Mouse (Mus musculus) forebrain, embryonic 16.5 days (tissue): Measurements from ENCODE around the gene Slc2a9. TPM values are rescaled to one million over a fixed set of nuclear protein-coding genes. Genes with fewer than 3 reads are reported as not detected.

ENCODE experiments used
- ATAC-seq: fragments of 200-750 bp; cut with Nextera tagmentation; 2 replicates; pipeline ENCODE4 v1.8.0; 2017; ENCODE audit warnings: mild to moderate bottlenecking, moderate library complexity
- H3K27ac ChIP-seq: fragments of 300-500 bp; sonication (generic); 2 replicates; pipeline ENCODE4 v1.5.1; 2014; ENCODE audit warnings: low read length, control low read depth
- H3K27me3 ChIP-seq: fragments of 300-500 bp; sonication (generic); replicated peaks from 2 replicates; pipeline ENCODE4 v1.6.1; 2014; ENCODE audit warnings: low read length; ENCODE audit not compliant: control insufficient read depth, insufficient read depth
- H3K36me3 ChIP-seq: fragments of 300-500 bp; sonication (generic); 2 replicates; pipeline ENCODE4 v1.6.1; 2014; ENCODE audit not compliant: control insufficient read depth, insufficient read depth
- H3K4me1 ChIP-seq: fragments of 300-500 bp; sonication (generic); replicated peaks from 2 replicates; pipeline ENCODE4 v1.6.1; 2014; ENCODE audit warnings: low read length; ENCODE audit not compliant: control insufficient read depth, insufficient read depth
- H3K4me2 ChIP-seq: fragments of 300-500 bp; sonication (generic); 2 replicates; pipeline ENCODE4 v1.6.1; 2014; ENCODE audit warnings: mild to moderate bottlenecking, low read length, control low read depth
- H3K4me3 ChIP-seq: fragments of 300-500 bp; sonication (generic); replicated peaks from 2 replicates; pipeline ENCODE4 v1.5.1; 2014; ENCODE audit warnings: mild to moderate bottlenecking, low read length, control low read depth
- H3K9ac ChIP-seq: fragments of 300-500 bp; sonication (generic); replicated peaks from 2 replicates; pipeline ENCODE4 v1.6.1; 2014; ENCODE audit warnings: low read depth, low read length, control low read depth
- H3K9me3 ChIP-seq: fragments of 300-500 bp; sonication (generic); 2 replicates; pipeline ENCODE4 v1.6.1; 2016; ENCODE audit warnings: low read length; ENCODE audit not compliant: control insufficient read depth
- WGBS: fragments of 180-500 bp; shearing (Covaris S2); extraction: QIAGEN DNeasy Blood & Tissue Kit; methylation state at CpG from one replicate; pipeline ENCODE4 v1.1.7; 2014; 5-methylcytosine and 5-hydroxymethylcytosine counted together
- polyA plus RNA-seq: library from polyadenylated mRNA; unstranded; fragments of >200 nt; fragmentation: Nextera tagmentation; extraction: Ambion mirVana; gene quantifications from 2 replicates; pipeline ENCODE4 v1.2.1, GENCODE M21; 2015

The Slc2a9 gene
- polyA plus RNA-seq, 1 experiment from 2014 or later, result 0.35 TPM

DNA sequence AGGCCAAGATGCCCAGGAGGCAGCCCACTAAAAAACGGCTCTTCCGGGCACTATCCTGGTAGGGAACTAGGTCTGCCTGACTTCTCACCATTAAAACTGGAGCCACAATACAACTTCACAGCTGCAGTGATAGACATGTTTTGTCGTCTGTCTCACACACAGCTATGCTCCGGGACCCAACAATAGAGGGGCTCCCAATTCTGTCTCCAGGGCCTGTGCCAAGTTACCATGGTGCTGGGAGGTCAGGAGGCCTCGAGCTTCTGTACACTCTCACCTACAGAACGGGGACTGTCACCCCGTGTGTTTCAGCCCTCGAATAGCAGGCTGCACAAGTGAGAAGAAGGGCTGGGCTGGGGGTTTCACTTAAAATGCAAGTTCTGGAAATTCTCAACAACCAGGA, 35.6 kb upstream of the Slc2a9 start:
- H3K4me3 ChIP-seq, result no peak overlapping the region
- no peaks in the 10 kb centered on the region for H3K9me3 ChIP-seq
- peaks cover under 1% of the 10 kb centered on the region for H3K4me1 ChIP-seq
- no peak overlapping the region for H3K27ac ChIP-seq
- no peak overlapping the region for H3K4me2 ChIP-seq
- 49% methylated on average over 8 of the region's 8 CpGs for WGBS
- no peak overlapping the region for H3K9ac ChIP-seq
- ATAC-seq, result peak; percentile 51
- no peaks in the 10 kb centered on the region for H3K27me3 ChIP-seq
- peaks cover 46% of the 10 kb centered on the region for H3K36me3 ChIP-seq

DNA sequence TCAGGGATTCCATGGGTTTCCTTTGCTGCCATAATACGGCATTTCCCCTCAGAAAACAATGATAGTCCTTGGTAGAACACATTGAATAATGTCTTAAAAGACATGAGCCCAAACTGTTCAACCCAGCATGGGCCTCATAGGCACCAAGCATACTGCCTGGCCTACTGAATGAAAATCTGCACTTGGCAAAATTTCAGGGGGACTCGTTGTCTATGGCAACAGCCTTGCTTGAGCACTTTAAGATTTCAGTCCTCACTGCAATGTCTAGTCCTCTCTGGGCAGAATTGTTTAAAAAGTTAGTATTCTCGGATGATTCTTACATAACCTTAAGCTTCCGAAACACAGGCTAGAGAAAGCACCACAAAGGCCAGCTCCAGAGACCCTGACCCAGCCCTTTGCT, 34.9 kb upstream of the Slc2a9 start:
- WGBS, result 73% methylated on average over 4 of the region's 4 CpGs
- Histone ChIP-seq H3K27ac (no peak overlapping the region), H3K9ac (no peak overlapping the region), H3K27me3 (no peaks in the 10 kb centered on the region), H3K36me3 (peaks cover 47% of the 10 kb centered on the region), H3K9me3 (no peaks in the 10 kb centered on the region), H3K4me1 (no peaks in the 10 kb centered on the region; the same call in 1 of the 2 replicates), H3K4me3 (no peak overlapping the region), H3K4me2 (no peak overlapping the region)
- 0 out of 2 replicates have a peak, but pooled peaks have one; percentile 41 for ATAC-seq

DNA sequence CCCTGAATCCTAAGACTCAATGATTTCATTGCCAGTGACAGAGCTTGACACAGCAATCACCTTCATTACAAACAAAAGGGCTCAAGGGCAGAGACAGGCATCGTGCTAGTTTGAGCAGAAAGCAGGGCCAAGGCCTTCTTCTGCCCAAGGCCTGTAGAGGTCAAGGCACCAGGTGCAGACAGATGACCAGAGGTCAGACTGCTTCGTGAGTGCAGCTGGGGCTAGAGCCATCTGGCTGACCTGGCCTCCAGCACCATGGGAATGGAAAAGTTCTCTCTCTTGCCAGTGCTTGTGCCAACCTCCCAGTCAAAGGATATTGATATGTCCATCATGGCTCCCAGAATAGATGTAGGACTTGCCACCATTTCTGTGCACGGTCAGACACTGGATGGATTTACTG, 33.9 kb upstream of the Slc2a9 start:
- H3K9me3 ChIP-seq, result no peaks in the 10 kb centered on the region
- peaks cover 52% of the 10 kb centered on the region for H3K36me3 ChIP-seq
- ATAC-seq, result no peak
- H3K27ac ChIP-seq, result no peak overlapping the region
- H3K4me1 ChIP-seq, result no peaks in the 10 kb centered on the region; the same call in 1 of the 2 replicates
- no peaks in the 10 kb centered on the region for H3K27me3 ChIP-seq
- H3K4me3 ChIP-seq, result no peak overlapping the region
- H3K4me2 ChIP-seq, result no peak overlapping the region
- H3K9ac ChIP-seq, result no peak overlapping the region
- 96% methylated on average over 3 of the region's 3 CpGs for WGBS

DNA sequence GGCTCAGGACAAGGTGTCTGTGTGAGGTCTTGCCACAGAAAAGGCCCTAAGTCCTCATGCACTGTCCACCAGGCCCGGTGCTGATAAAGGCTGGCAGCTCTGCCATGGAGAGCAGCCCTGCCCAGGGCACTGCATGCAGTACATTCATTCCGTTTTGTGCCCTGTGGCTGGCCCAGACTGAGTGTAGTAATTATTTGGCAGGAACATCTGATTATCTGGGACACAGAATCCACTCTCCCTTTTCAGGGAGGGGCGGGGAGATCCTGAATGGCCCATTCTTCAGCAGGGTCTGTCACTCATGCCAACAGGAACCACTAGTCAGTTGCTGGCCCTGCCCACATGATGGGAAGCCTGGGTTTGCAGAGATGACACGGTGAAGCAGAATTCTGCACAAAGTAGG, 29.1 kb upstream of the Slc2a9 start:
- H3K36me3 ChIP-seq, result peaks cover 64% of the 10 kb centered on the region
- H3K9me3 ChIP-seq, result no peaks in the 10 kb centered on the region
- no peaks in the 10 kb centered on the region for H3K27me3 ChIP-seq
- H3K4me3 ChIP-seq, result no peak overlapping the region
- no peaks in the 10 kb centered on the region for H3K4me1 ChIP-seq
- H3K9ac ChIP-seq, result no peak overlapping the region
- no peak overlapping the region for H3K27ac ChIP-seq
- no peak overlapping the region for H3K4me2 ChIP-seq
- peak; percentile 74 for ATAC-seq
- WGBS, result 55% methylated on average over 4 of the region's 4 CpGs

DNA sequence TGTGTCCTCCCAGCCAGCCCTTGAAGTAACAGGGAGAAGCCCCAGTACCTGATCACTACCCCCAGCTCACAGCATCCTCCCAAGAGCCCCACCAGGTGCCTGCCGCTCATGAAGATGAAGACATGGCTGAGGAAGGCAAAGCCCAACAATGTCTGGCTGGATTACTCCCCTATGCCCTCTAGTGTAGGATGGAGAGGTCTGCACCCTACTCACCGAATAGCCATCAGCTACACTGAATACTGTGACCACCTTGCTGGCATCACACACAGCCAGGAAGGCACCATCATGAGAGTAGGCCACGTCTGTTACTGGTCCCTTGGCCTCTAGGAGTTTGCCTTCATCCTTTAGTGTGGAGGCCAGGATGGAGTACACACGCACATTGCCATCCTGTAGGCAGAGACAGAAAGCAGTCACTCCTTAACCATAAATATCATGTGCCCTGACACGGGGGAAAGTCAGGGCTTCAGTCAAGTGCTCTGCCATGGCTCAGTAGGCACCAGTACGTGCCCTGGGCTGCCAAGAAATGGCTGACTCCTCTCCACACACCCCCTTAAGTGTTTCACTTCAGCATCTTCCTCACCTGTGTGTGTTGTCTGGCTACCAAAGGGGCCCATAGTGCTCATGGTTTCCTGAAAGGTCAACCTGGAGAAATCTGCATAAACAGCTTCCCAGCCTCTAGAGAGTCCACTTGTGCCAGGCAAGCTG, 26.9 kb upstream of the Slc2a9 start:
- Histone ChIP-seq H3K27ac (no peak overlapping the region), H3K4me2 (no peak overlapping the region), H3K9me3 (no peaks in the 10 kb centered on the region), H3K9ac (no peak overlapping the region), H3K36me3 (peaks cover 50% of the 10 kb centered on the region), H3K4me3 (no peak overlapping the region), H3K4me1 (no peaks in the 10 kb centered on the region), H3K27me3 (no peaks in the 10 kb centered on the region)
- peak; percentile 35 for ATAC-seq
- WGBS, result 78% methylated on average over 6 of the region's 6 CpGs

DNA sequence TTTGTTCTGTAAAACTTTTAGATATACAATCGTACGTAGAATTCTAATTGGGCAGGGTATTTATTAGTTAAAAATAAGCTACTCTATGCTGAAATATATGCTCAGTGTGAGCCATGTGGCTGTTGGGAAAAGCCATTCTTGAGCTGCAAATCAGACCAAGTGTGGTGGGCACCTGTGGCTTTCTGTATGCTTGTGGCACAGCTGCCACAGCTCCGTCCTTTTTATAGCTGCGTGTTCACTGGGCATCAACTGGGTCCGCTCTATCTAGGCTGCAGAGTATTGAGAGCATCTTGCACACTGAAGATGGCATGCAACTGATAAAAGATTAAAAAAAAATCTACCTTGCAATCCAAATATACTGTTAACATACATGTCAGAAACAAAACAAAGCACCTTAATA, 20.0 kb upstream of the Slc2a9 start:
- peaks cover 14% of the 10 kb centered on the region for H3K36me3 ChIP-seq
- H3K4me2 ChIP-seq, result no peak overlapping the region
- H3K9me3 ChIP-seq, result no peaks in the 10 kb centered on the region
- H3K4me3 ChIP-seq, result no peak overlapping the region
- H3K27me3 ChIP-seq, result no peaks in the 10 kb centered on the region
- 93% methylated on average over 5 of the region's 5 CpGs for WGBS
- no peak overlapping the region for H3K9ac ChIP-seq
- H3K27ac ChIP-seq, result no peak overlapping the region
- ATAC-seq, result no peak
- H3K4me1 ChIP-seq, result no peaks in the 10 kb centered on the region

DNA sequence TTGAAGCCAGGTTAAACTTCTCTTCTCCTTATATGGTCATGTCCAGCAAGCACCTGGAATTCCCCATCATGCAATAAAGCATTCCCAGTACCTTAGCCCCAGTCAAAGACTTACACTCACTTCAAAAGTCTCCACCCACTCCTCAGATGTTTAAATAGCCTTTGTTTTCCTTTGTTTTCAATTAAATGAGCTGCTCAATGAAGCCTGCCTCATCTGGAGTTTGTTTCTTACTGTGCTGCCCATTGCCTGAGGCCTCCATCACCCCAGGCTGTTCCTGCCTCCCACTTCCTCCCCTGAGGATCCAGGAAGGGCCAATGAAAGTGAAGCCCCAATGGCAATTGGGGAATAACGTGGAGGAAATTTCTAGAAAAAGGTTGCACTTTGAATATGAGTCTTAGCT, 17.9 kb upstream of the Slc2a9 start:
- H3K4me1 ChIP-seq, result no peaks in the 10 kb centered on the region
- H3K36me3 ChIP-seq, result no peaks in the 10 kb centered on the region; the same call in 1 of the 2 replicates
- 46% methylated on average over 1 of the region's 1 CpGs for WGBS
- H3K9me3 ChIP-seq, result no peaks in the 10 kb centered on the region
- H3K4me3 ChIP-seq, result no peak overlapping the region
- ATAC-seq, result no peak
- H3K27me3 ChIP-seq, result no peaks in the 10 kb centered on the region
- H3K9ac ChIP-seq, result no peak overlapping the region
- H3K27ac ChIP-seq, result no peak overlapping the region
- no peak overlapping the region for H3K4me2 ChIP-seq

DNA sequence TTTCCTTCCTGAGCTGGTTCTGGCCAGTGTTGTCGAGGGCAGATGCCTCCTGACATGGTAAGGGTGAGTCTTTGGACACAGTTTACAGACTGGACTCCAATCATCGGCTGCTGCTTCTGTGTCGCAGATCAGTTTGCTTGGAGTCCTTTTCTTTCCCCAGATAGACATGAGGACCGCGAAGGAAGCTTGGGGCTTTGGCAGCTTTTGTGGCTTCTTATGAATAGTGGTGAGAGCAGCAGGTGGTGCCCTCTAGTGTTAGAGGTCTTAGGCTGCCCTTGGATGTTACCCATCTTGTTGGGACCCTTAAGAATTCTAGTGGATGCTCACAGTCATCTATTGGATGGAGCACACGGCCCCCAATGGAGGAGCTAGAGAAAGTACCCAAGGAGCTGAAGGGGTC, 13.3 kb upstream of the Slc2a9 start:
- no peak overlapping the region for H3K27ac ChIP-seq
- H3K9ac ChIP-seq, result no peak overlapping the region
- no peaks in the 10 kb centered on the region for H3K4me1 ChIP-seq
- H3K27me3 ChIP-seq, result no peaks in the 10 kb centered on the region
- no peak for ATAC-seq
- no peak overlapping the region for H3K4me2 ChIP-seq
- no peaks in the 10 kb centered on the region for H3K9me3 ChIP-seq
- no peak overlapping the region for H3K4me3 ChIP-seq
- 53% methylated on average over 6 of the region's 6 CpGs for WGBS
- H3K36me3 ChIP-seq, result no peaks in the 10 kb centered on the region

DNA sequence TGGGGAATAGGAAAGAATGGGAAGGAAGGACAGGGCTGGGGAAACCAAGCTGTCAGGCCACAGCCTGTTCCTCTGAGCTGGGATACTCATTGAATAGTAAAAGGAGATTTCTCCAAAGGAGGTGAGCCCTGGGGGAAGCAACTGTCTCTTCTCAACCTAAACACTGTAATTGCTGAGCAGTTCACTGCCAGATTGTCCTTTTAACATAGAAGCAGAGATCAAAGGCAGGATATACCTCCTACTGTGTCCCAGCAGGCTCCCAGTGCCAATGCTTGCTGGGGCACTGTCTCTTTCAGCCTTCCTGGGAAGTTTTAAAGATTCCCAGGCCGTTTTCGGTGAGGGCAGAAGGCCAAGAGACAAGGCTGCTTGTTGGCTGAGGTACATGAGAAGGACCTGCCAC, 10.0 kb upstream of the Slc2a9 start:
- H3K4me2 ChIP-seq, result no peak overlapping the region
- H3K9ac ChIP-seq, result no peak overlapping the region
- H3K27me3 ChIP-seq, result no peaks in the 10 kb centered on the region
- no peak overlapping the region for H3K27ac ChIP-seq
- H3K4me1 ChIP-seq, result no peaks in the 10 kb centered on the region
- no peak for ATAC-seq
- H3K36me3 ChIP-seq, result no peaks in the 10 kb centered on the region
- H3K4me3 ChIP-seq, result no peak overlapping the region
- 22% methylated on average over 2 of the region's 2 CpGs for WGBS
- no peaks in the 10 kb centered on the region for H3K9me3 ChIP-seq

DNA sequence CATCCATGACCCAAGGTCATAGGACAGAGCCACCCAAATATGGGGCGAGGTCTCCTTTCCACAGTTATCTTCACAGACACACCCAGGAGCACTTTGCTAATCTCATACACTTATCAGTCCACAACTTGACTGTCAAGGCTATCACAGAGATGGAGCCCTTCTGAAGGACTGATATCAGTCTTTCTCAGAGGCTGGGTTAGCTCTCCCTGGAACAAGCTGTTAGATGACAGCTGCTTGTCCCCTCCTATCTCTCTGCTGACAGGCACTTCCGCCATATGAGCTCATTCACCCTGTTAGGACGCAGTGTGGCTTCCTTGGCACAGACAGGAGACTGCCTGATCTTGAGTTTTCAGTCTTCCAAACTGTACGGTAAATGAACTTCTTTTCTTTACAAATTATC, 6.6 kb upstream of the Slc2a9 start:
- H3K4me3 ChIP-seq, result no peak overlapping the region
- WGBS, result 81% methylated on average over 4 of the region's 4 CpGs
- no peaks in the 10 kb centered on the region for H3K36me3 ChIP-seq
- H3K27ac ChIP-seq, result no peak overlapping the region
- H3K9ac ChIP-seq, result no peak overlapping the region
- H3K27me3 ChIP-seq, result no peaks in the 10 kb centered on the region
- H3K4me2 ChIP-seq, result no peak overlapping the region
- no peaks in the 10 kb centered on the region for H3K4me1 ChIP-seq
- ATAC-seq, result no peak
- no peaks in the 10 kb centered on the region for H3K9me3 ChIP-seq
